Mouse (Mus musculus) skeletal muscle tissue, adult 2 months (tissue): ENCODE measurements around the gene Ergic2.
"Not testable (repeated sequence)": the region's sequence is repeated elsewhere in the genome, so short reads cannot be mapped to it uniquely, and the experiment has no call there.

Experiments used
- DNase-seq: peaks from one replicate; pipeline ENCODE4 v3.0.0-alpha.2; 2012; ENCODE audit warnings: low read depth, low spot score

The Ergic2 gene

GRCm38 (mm10) chr6:148211391-148211876, 740 bp downstream of the Ergic2 start:
- peak; percentile 5 for DNase-seq

- DNase-seq, result no peak
Measured at GRCm38 (mm10) chr6:148207522-148207921, 4.7 kb downstream of the Ergic2 start.

GRCm38 (mm10) chr6:148205134-148205533, 7.0 kb downstream of the Ergic2 start:
- no peak for DNase-seq

- DNase-seq, result no peak
Measured at GRCm38 (mm10) chr6:148199729-148200128, 12.4 kb downstream of the Ergic2 start.

- no peak for DNase-seq
Measured at GRCm38 (mm10) chr6:148199177-148199576, 13.0 kb downstream of the Ergic2 start.

GRCm38 (mm10) chr6:148193972-148194701, 18.0 kb downstream of the Ergic2 start:
- DNase-seq, result no peak

- DNase-seq, result no peak
Measured at GRCm38 (mm10) chr6:148185694-148186093, 26.5 kb downstream of the Ergic2 start.

GRCm38 (mm10) chr6:148172904-148173303, 39.3 kb downstream of the Ergic2 start:
- no peak for DNase-seq

- DNase-seq, result not testable (repeated sequence)
Measured at GRCm38 (mm10) chr6:148152305-148152704, 59.9 kb downstream of the Ergic2 start.

GRCm38 (mm10) chr6:148142421-148142820, 69.8 kb downstream of the Ergic2 start:
- DNase-seq, result no peak

- DNase-seq, result no peak
Measured at GRCm38 (mm10) chr6:148141874-148142273, 70.3 kb downstream of the Ergic2 start.

- no peak for DNase-seq
Measured at GRCm38 (mm10) chr6:148139288-148139995, 72.7 kb downstream of the Ergic2 start.

- DNase-seq, result peak; percentile 26
Measured at GRCm38 (mm10) chr6:148135769-148136382, 76.3 kb downstream of the Ergic2 start.

- DNase-seq, result no peak
Measured at GRCm38 (mm10) chr6:148133536-148133935, 78.6 kb downstream of the Ergic2 start.

- no peak for DNase-seq
Measured at GRCm38 (mm10) chr6:148132314-148132713, 79.9 kb downstream of the Ergic2 start.
